Mouse (Mus musculus): ENCODE results near the gene Ptma.

DNA sequence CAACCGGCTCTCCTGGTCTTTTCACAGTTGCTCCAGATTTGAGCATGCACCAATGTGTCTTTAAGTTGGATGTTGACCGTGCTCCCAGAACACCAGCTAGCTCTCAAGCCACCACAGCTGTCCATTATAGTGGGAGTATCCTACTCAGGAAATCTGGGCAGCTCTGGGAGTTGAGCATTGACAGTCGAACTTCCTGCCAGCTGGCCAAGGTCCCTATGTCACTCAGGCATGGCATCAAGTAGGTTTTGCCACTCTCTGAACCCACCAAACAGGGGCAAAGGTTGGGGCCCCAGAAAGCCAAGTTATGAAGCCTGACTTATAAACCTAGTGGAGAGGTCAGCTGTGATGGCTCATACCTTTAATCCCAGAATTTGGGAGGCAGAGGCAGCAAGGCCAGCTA lies 35.8 kb upstream of the Ptma start:
- TF ChIP-seq GATA1 (IDR thresholded peaks at IDR 0.05; ENCODE audit: borderline replicate concordance, low read length) (no peak), FLI1 (IDR thresholded peaks at IDR 0.05; ENCODE audit: low read length) (no peak)

Measured in megakaryocyte, embryonic 14.5 days (primary cell).